Mouse (Mus musculus) adrenal gland, postnatal 36 days (tissue): ENCODE data around the gene Dkc1. TPM values are rescaled to one million over a fixed set of nuclear protein-coding genes. Genes with fewer than 3 reads are reported as not detected.

Source experiments
- DNase-seq, 2 experiments: peaks; one replicate each; pipeline ENCODE4 v3.0.0; 2021; ENCODE audit warnings: mixed read lengths in 1 of 2
- long read RNA-seq, 2 experiments: library from polyadenylated mRNA; stranded (forward); transcript quantifications; one replicate each; pipeline ENCODE4 v2.0.0; 2021; ENCODE audit warnings: borderline sequencing depth in 2 of 2
- total RNA-seq, 2 experiments: library from RNA; stranded (reverse); gene quantifications; 2 replicates each; pipeline ENCODE4 v1.2.3; 2021

Dkc1 gene
- total RNA-seq, result 10 to 100 TPM; 39.9 to 50.8 TPM
- long read RNA-seq, experiment 1, transcript Dkc1-201 (15 exons, 2,804 nt), result major isoform, 24 of 47 reads
- long read RNA-seq, experiment 1, partial matches to known transcripts, result 20 of 47 reads
- long read RNA-seq, experiment 1, other reads (novel, unspliced or antisense), result 3 of 47 reads
- long read RNA-seq, experiment 2, transcript Dkc1-201 (15 exons, 2,804 nt), result major isoform, 10 of 11 reads
- long read RNA-seq, experiment 2, partial matches to known transcripts, result 0 of 11 reads
- long read RNA-seq, experiment 2, other reads (novel, unspliced or antisense), result 1 of 11 reads

DNA sequence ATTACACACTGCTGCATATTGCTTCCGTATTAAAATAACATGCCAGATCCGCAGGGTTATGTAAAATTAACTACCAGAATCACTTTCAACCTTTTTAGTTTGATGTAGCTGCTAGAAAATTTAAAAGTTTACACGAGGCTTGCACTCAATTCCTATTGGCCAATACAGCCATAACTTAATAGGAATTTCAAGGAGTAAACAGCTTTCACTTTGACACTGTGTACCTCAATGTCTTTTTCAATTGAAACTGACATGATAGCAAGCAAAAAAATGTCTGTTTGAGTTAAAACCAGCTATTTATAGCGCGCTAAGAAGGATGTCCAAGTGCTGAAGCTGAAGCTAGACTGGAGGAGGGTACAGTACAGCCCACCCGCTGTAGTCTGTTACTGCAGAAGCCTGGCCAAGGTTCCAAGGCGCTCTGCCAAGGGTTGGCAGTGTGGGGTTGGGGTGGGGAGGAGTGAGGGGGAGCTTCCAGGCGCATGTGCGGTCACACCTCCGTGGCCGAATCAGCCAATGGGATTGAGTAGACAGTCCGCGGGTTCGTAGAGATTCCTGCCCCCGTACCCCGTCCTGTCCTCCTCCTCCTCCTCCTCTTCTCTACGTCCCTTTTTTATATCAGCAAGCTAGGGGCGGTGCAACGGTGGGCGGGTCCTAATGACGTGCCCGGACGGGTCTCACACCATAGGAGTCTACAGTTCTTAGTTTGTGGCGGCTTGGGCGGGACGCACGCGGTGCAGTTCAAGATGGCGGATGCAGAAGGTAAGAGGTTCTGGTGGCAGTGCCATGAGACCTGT lies at the start of gene Dkc1:
TSS of gene Dkc1 (plus strand) at position 486 of the 794 bp plus-strand sequence.
- peak; percentile 92 to 93 for DNase-seq

DNA sequence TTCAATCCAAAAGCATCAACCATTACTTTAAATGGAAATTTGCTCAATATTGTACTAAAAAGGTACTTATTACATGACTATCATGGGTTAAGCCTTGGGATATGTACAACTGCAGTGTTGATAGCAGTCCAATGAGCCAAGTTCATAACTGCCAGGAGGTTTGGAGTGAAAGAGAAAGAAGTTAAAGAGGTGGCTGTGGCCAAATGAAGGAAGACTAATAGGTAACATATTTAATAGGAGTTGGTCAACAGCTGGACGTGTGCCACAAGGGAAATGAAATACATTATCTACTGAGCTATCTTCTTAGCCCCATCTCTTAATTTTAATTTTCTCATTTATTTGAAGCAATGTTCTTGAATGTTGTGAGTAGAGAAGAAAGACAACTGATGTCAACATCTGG lies 49.7 kb upstream of the Dkc1 start:
- no peak for DNase-seq

GRCm38 (mm10) chrX:75046921-75047635 lies 48.6 kb upstream of the Dkc1 start:
- DNase-seq, result peak; percentile 23 to 46

- no peak for DNase-seq
Measured at GRCm38 (mm10) chrX:75056120-75056775, 39.4 kb upstream of the Dkc1 start.

- DNase-seq, result no peak
Measured at GRCm38 (mm10) chrX:75082351-75082750, 13.3 kb upstream of the Dkc1 start.

- DNase-seq, result peak; percentile 28 to 31
Measured at GRCm38 (mm10) chrX:75083982-75084773, 11.5 kb upstream of the Dkc1 start.

DNA sequence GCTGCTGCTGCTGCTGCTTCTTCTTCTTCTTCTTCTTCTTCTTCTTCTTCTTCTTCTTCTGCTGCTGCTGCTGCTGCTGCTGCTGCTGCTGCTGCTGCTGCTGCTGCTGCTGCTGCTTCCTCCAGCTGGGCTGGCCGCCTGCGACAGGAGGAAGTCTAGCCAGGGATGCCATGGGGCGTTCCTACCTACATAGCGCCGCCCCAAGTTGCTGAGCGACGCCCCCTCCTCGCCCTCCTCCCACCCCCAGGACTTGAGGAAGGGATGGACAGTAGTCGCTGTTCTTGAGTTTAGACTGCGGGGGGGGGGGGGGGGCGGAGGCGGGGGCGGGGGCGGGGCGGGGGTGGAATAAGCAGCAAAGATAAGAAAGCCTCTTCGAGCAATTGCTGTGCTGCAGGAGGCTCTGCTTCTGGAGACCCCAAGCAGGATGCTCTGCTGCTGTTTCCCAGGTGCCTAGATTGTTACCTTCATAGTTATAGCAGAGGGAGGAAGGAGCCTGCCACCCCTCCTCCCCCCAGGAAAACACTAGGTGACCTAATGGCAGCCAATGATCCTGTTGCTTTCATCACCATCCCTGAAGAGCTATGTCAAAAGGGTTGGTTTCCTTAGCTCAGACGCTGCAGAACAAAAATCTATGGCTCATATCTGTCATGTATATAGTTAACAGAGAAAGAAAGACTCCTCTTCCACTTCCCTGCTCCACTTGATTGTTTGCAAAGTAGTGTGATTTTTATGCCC lies 10.7 kb upstream of the Dkc1 start, which contains the start of gene Gab3:
TSS of gene Gab3 (minus strand) at position 685 of the 735 bp plus-strand sequence.
- DNase-seq, result peak; percentile 59 to 76

GRCm38 (mm10) chrX:75085654-75086053 lies 10.0 kb upstream of the Dkc1 start:
- no peak for DNase-seq

- peak; percentile 10 to 31 for DNase-seq
Measured at GRCm38 (mm10) chrX:75096163-75096770, 613 bp downstream of the Dkc1 start.

- no peak for DNase-seq
Measured at GRCm38 (mm10) chrX:75098799-75099198, 3.1 kb downstream of the Dkc1 start.

DNA sequence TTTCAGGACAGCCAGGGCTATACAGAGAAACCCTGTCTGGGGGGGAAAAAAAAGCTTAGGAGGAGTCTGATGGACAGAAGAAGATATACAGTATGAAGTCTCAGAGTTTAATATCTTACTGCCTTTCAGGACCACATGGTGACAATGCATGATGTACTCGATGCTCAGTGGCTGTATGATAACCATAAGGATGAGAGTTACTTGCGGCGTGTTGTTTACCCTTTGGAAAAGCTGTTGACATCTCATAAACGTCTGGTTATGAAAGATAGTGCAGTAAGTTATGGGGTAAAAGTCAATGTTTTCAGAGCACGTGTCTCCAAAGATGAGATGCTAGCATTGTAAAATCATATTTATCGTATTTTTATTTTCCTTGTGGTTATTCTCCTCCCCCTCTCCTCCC lies 6.6 kb downstream of the Dkc1 start:
- no peak for DNase-seq

DNA sequence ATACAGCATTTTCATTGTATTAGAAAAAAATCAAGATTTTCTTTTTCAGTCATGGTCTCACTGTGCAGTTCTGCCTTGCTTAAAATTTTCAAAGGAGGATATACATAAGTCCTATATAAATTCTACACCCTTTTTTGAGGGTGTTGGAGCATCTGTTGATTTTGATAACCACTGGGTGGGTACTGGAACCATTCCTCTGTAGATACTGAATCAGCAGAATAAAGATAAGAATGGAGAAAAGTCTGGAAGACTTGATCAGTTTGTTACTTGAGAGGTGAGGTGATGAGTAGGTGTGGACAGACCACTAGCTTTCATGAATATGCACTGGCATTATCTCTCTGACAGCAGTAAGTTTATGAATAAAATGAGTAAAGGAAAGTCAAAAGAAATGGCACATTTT lies 19.9 kb downstream of the Dkc1 start:
- no peak for DNase-seq

- DNase-seq, result no peak
Measured at GRCm38 (mm10) chrX:75125606-75126005, 30.0 kb downstream of the Dkc1 start.

- no peak for DNase-seq
Measured at GRCm38 (mm10) chrX:75126893-75127292, 31.2 kb downstream of the Dkc1 start.

DNA sequence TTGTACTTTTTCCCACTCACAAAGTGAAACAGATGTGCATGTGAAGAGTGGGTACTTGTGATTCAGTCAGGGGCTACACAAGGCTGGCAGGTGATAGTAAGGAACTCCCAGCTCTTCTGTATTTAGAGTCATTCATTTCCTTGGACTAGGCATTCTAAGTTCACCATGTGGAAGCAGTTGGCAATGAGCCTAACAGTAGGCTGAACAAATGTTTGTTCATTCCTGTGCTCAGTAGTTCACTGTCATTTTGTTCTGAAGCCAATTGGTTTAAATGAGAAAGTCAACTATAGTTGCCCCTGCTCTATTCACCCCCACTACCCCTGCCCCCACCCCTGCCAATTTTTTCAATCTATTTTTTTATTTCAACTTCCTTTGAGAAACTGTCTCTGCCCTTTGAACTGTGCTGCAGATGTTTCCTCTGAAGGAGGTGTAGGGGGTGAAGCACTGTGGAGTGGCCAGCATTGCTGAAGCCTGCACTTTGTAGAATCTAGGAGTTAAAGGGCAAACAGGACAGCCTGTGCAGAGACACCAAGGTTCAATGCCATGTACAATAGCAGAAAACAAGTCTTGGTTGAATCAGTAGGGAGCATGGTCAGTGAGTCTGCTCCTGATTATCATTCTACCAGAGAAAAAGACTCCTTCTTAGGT lies 32.8 kb downstream of the Dkc1 start:
- peak; percentile 9 to 18 for DNase-seq

DNA sequence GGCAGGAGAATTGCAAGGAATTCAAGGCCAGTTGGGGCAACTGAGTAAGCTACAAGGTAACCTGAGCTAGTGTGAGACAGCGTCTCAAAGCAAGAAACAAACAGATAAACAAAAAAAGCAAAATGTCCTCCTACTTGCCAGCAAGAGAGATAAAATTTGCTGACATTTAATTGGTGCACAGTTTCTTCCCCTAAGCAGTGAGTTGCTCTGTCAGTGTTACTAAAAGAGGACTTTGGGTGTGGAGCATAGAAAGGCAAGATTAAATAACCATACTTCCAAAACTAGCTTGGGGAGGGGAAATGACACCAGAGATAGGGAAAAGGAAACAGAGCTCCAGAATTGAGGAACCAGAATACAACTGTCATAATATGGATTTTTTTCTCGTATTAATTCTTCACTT lies 33.8 kb downstream of the Dkc1 start:
- DNase-seq, result no peak

DNA sequence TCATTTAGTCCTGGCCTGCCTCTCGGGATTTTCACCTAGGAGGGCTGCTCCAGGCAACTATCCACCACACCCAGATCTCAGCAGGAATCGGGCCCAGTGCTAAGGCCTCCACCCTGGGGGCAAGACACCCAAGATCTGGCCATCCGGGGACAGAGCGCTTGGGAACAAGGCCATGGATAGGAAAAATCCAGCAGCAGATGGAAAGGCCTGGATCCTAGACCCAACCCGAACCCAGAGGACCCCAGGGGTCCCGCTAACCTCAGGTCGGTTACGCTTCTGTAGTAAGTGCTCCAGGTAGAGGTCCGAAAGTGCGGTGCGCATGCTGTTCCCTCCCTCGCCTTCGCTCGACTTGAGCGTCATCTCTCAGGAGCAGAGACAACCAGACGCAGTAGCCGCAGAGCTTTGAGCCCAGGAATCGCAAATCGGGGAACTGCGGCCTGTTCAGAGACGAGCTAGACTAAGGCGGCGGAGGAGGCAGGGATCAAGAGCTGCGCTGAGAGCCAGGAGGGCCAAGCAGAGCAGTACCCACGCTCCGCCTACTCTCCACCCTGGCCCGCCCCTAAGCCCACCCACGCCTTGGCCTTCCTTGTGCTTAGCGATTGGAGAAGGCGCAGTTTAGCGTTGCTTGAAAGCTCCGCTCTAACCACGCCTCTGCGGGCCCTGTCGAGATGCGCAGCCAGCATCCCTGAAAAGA lies 35.0 kb downstream of the Dkc1 start, which contains the start of gene Mpp1:
TSS of gene Mpp1 (minus strand) at position 550 of the 694 bp plus-strand sequence.
- DNase-seq, result peak; percentile 83 to 87

- DNase-seq, result no peak
Measured at GRCm38 (mm10) chrX:75136938-75137337, 41.3 kb downstream of the Dkc1 start.

DNA sequence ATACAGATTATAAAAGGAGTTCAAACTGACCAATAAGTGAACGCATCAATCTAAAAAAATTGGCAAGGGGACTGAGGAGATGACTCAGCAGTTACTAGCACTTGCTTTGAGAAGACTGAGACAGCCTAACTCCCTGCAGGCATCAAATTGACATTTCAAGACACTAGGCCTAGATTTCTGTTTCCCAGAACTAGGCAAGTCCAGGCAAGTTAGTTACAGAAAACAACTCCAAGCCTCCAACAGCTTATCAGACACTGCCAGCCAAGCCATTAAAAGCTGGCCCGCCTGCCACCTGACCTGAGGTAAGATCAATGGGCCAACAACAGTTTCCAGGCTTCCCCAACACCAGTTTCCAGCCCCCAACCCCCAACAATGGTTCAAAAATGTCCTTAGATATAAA lies 42.1 kb downstream of the Dkc1 start:
- DNase-seq, result no peak
